Mouse (Mus musculus) sigmoid colon, adult 10 weeks (tissue): ENCODE measurements around the gene Krtap28-13. TPM values are rescaled to one million over a fixed set of nuclear protein-coding genes. Genes with fewer than 3 reads are reported as not detected.

Experiments
- polyA plus RNA-seq: library from polyadenylated mRNA; stranded (reverse); fragments of 350-450 nt; fragmentation: Illumina TruSeq; extraction: RNeasy Lipid Tissue Mini Kit (QIAGEN cat#74804); gene quantifications from one replicate; pipeline ENCODE4 v1.2.3, GENCODE M21; 2014; ENCODE audit warnings: low read depth, low replicate concordance

Krtap28-13 gene
- not detected for polyA plus RNA-seq

DNA sequence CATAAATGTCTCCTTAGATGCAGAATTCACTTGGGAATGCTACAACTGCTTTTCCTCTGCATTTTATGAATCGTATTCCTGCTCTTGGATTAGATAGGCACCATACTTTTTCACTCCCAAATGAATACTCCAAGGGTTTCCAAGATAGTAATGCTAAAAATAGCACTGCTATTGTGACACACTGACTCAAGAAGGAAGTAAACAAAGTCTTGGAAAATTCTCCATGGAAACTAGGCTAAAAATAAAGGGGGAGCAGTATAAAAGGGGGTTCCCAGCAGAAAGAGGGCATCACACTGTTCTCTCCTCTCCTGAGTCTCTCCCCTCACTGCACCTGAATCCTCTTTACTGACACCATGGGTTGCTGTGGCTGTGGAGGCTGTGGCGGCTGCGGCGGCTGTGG, at the start of gene Krtap28-13:
TSS of gene Krtap28-13 (plus strand) at position 288 of the 400 bp plus-strand sequence.

DNA sequence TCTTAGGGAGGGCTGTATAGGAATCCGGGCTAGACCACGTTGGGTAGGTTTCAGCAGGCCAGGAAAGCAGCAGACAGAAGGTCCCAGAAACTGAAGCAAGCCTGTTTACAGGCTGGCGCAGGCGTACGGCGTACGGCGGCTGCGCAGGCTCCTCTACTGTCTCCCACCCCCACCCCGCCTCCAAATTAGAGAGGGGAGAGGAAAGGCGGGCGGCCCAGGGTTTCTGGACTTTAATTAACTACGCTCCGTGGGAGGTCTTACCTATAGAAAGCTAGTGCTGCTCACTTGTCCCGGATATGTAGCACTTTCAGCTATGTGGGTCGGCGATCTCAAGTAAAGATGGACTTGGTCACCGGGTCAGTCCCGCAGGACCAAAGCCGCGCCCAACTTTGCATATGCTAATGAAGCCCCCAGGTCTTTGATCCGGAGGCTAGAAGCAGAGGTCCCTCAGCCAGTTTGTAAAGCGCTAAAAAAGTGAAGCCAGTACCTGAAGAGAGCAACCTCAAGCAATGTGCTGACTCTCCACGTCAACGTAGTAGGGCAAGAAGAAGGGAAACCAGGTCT, 22.5 kb upstream of the Krtap28-13 start, which contains the start of gene Slc19a3:
TSS of gene Slc19a3 (minus strand) at position 340 of the 564 bp plus-strand sequence.

DNA sequence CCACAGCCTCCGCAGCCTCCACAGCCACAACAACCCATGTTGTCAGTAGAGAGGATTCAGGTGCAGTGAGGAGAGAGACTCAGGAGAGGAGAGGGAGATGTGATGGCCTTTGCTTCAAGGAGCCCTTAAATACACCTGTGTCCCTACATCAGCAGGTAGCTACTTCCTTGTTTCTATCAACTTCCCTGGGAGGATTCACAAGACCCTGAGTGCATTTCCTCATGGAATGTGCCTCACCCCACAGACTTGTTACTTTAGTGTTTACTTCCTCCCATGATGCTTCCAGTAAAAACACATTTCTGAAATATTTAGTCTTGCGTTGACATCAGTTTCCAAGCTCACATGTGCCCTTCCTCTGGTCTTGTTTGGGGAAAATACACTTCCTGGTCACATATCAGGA, 18.4 kb upstream of the Krtap28-13 start, which contains the start of gene Krtap28-10:
TSS of gene Krtap28-10 (minus strand) at position 101 of the 400 bp plus-strand sequence.

DNA sequence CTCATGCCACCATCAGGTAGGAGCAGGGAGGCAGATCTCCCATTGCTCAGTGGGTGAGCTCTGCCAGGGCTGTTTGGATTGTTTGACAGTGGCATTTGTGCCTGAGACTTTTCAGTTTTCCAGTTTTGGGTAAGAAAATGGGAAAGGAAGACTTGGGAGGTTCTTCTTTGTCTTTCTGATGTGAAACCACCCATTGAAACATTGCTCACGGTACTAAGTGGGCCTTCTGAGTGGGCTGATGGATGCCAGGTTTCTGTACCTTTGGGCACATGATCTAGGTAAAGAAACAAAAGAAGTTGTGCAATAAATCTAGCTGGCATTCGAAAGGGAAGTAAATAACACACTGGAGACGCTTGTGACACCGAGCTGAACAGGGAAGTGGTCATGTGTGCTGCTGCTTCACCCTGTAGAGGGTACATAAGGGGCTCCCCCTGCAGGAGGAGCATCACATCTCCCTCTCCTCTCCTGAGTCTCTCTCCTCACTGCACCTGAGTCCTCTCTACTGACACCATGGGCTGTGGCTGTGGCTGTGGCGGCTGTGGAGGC, 15.8 kb upstream of the Krtap28-13 start, which contains the start of gene Gm47969:
TSS of gene Gm47969 (plus strand) at position 51 of the 546 bp plus-strand sequence.

DNA sequence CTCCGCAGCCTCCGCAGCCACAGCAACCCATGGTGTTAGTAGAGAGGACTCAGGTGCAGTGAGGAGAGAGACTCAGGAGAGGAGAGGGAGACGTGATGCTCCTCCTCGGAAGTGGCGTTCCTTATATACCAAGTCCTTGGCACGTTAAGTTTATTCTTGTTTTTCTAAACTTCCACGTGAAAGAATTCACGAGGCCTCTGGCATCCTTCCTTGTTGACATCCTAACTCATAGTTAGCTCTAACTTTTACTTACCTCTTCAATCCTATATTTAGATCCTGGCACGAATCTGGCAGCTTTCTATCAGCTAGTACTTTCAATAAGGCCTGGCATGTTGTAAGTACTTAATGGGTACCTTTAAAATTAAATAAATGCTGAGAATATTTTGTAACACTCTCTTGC, 1.5 kb upstream of the Krtap28-13 start, which contains the start of gene A030005K14Rik:
TSS of gene A030005K14Rik (minus strand) at position 101 of the 400 bp plus-strand sequence.

Other genes starting within 250 kb of the Krtap28-13 start
- 69.1 TPM for gene Agfg1, start 221.4 kb upstream of the Krtap28-13 start, polyA plus RNA-seq
- 1.9 TPM for gene A030005L19Rik, start 147.6 kb upstream of the Krtap28-13 start, polyA plus RNA-seq
- gene A030014E15Rik, start 136.0 kb upstream of the Krtap28-13 start, polyA plus RNA-seq, result not detected
- gene Gm6217, start 129.5 kb upstream of the Krtap28-13 start, polyA plus RNA-seq, result not detected
- gene A030003K21Rik, start 117.5 kb upstream of the Krtap28-13 start, polyA plus RNA-seq, result not detected
- gene Gm7544, start 104.9 kb upstream of the Krtap28-13 start, polyA plus RNA-seq, result not detected
- gene Gm47955, start 100.6 kb upstream of the Krtap28-13 start, polyA plus RNA-seq, result not detected
- gene Gm47959, start 60.4 kb upstream of the Krtap28-13 start, polyA plus RNA-seq, result not detected
- 0.76 TPM for gene Slc19a3, start 22.5 kb upstream of the Krtap28-13 start, polyA plus RNA-seq
- not detected for gene Krtap28-10, start 18.4 kb upstream of the Krtap28-13 start, polyA plus RNA-seq
- not detected for gene Gm47969, start 16.0 kb upstream of the Krtap28-13 start, polyA plus RNA-seq
- not detected for gene A030005K14Rik, start 1.6 kb upstream of the Krtap28-13 start, polyA plus RNA-seq
- 17.3 TPM for gene Ccl20, start 55.8 kb downstream of the Krtap28-13 start, polyA plus RNA-seq
- gene Daw1, start 98.8 kb downstream of the Krtap28-13 start, polyA plus RNA-seq, result not detected